Mouse (Mus musculus): ENCODE measurements around the gene Ltv1.

DNA sequence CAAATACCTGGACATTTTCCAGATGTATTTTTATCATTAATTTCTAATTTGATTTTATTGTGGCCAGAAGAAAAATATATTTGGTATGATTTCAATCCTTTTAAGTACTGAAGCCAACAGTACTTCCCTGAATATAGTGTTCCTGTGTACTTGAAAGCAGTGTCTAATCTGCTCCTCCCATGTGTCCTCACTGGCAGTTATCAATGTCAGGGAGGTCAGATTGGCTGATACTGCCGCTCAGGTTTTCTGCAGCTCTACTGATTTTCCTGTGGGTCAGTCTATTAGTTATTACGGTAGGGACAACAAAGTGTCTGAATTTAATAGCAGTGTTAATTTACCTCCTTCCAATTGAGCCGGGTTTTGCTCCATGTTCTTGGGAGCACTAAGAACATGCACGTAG is 30.9 kb downstream of the Ltv1 start:
- no peak for TF ChIP-seq CTCF (IDR thresholded peaks at IDR 0.05; ENCODE audit: low read depth, low read length)
- no peak for TF ChIP-seq GATA1 (IDR thresholded peaks at IDR 0.05; ENCODE audit: borderline replicate concordance, low read length)

Measured in G1E (cell line).